9 mouse cellular contexts compared by ENCODE assay signal in the genomic region with DNA sequence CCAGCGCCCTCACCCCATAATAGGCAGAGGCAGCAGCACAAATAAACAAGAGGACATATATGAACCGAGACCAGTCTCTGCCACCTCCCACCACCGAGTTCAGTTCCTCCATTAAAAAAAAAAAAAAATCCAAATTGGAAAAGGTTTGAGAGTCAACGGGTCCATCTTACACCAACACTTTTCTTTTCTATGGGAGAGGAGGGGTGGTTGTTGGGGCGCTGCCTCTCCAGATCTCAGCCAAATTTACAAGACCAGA. TPM values are rescaled to one million over a fixed set of nuclear protein-coding genes. Genes with fewer than 3 reads are reported as not detected.
DNase-seq lines count a peak whose midpoint lies in the region; ATAC-seq and TF ChIP-seq lines count a peak whose summit lies in the region.
"Had no signal": no experiment of that assay in that cellular context is flagged by ENCODE, and none has a peak within 500 bp of the region (broad histone marks: within the 10 kb centered on the region; RNA-seq: fewer than 3 reads in every experiment).

No protein-coding gene starts in this region.

- ATAC-seq in embryonic facial prominence, embryonic 13.5 days (ENCODE audit: insufficient number of reproducible peaks, insufficient read depth, low FRiP score, low TSS enrichment, low read depth), result no peak
- no peak; the same call in 1 of the 2 replicates for ATAC-seq in intestine, embryonic 14.5 days (replicated peaks; ENCODE audit: low FRiP score, low TSS enrichment, low read depth)
- ATAC-seq in neural tube, embryonic 12.5 days (ENCODE audit: low FRiP score, low read depth), result no peak; the same call in 1 of the 2 replicates

- peak overlapping the region; percentile 88 for H3K4me2 ChIP-seq in embryonic facial prominence, embryonic 13.5 days
- H3K4me2 ChIP-seq in intestine, embryonic 14.5 days (ENCODE audit: low read length), result peak overlapping the region; percentile 91
- H3K4me2 ChIP-seq in neural tube, embryonic 12.5 days (replicated peaks), result peak overlapping the region; percentile 62

- no peak for TF ChIP-seq CTCF in liver, adult 2 months (IDR thresholded peaks at IDR 0.05; ENCODE audit: low read depth, low read length)

- peak overlapping the region; percentile 96 for H3K27ac ChIP-seq in liver, adult 2 months (replicated peaks; ENCODE audit: insufficient read depth, low read depth, low read length)
- peak overlapping the region; percentile 100 for H3K27ac ChIP-seq in embryonic facial prominence, embryonic 13.5 days
- H3K27ac ChIP-seq in intestine, embryonic 14.5 days (ENCODE audit: low read depth), result peak overlapping the region; percentile 100
- H3K27ac ChIP-seq in neural tube, embryonic 12.5 days, result peak overlapping the region; percentile 92

- H3K4me3 ChIP-seq in liver, adult 2 months (ENCODE audit: insufficient read depth, low read depth, low read length), result peak overlapping the region; percentile 78
- H3K4me3 ChIP-seq in embryonic facial prominence, embryonic 13.5 days, result peak overlapping the region; percentile 51
- H3K4me3 ChIP-seq in intestine, embryonic 14.5 days (ENCODE audit: low read depth, low read length), result peak overlapping the region; percentile 40
- H3K4me3 ChIP-seq in neural tube, embryonic 12.5 days, result peak overlapping the region; percentile 35

- no peaks in the 10 kb centered on the region for H3K9me3 ChIP-seq in embryonic facial prominence, embryonic 13.5 days
- H3K9me3 ChIP-seq in intestine, embryonic 14.5 days (ENCODE audit: control insufficient read depth, low read length), result no peaks in the 10 kb centered on the region
- H3K9me3 ChIP-seq in neural tube, embryonic 12.5 days, result no peaks in the 10 kb centered on the region

- peaks cover 8% of the 10 kb centered on the region; the same call in 1 of the 2 replicates for H3K4me1 ChIP-seq in liver, adult 2 months (ENCODE audit: control insufficient read depth, insufficient read depth, low read length)
- peaks cover 37% of the 10 kb centered on the region for H3K4me1 ChIP-seq in embryonic facial prominence, embryonic 13.5 days
- H3K4me1 ChIP-seq in intestine, embryonic 14.5 days (replicated peaks; ENCODE audit: control insufficient read depth, insufficient read depth, low read length), result peaks cover 41% of the 10 kb centered on the region
- peaks cover 54% of the 10 kb centered on the region for H3K4me1 ChIP-seq in neural tube, embryonic 12.5 days

- H3K36me3 ChIP-seq in liver, adult 2 months (ENCODE audit: control insufficient read depth, insufficient read depth, low read length), result no peaks in the 10 kb centered on the region
- H3K36me3 ChIP-seq in embryonic facial prominence, embryonic 13.5 days, result no peaks in the 10 kb centered on the region
- no peaks in the 10 kb centered on the region for H3K36me3 ChIP-seq in intestine, embryonic 14.5 days (ENCODE audit: control insufficient read depth, insufficient read depth, low read length)
- H3K36me3 ChIP-seq in neural tube, embryonic 12.5 days, result no peaks in the 10 kb centered on the region

- DNase-seq in liver, adult 2 months (ENCODE audit: extremely low read depth, low read depth, low spot score), result no peak
- no peak for DNase-seq in liver
- peak; percentile 83 for DNase-seq in intestine, embryonic 14.5 days (ENCODE audit: low spot score)
- DNase-seq in urinary bladder, adult 18-20 months (ENCODE audit: low spot score in 2 of 2), result no peak
- DNase-seq in kidney, adult 11 months, result no peak
- DNase-seq in urinary bladder, adult 2 months (ENCODE audit: low spot score), result no peak

- 0% methylated on average over 5 of the region's 5 CpGs for WGBS in liver, adult 2 months
- WGBS in embryonic facial prominence, embryonic 13.5 days, result under 1% methylated on average over 5 of the region's 5 CpGs
- WGBS in intestine, embryonic 14.5 days, result 0% methylated on average over 5 of the region's 5 CpGs
- 2% methylated on average over 5 of the region's 5 CpGs for WGBS in neural tube, embryonic 12.5 days

- H3K27me3 ChIP-seq in liver, adult 2 months (ENCODE audit: control insufficient read depth, insufficient read depth, low read length), result no peaks in the 10 kb centered on the region
- H3K27me3 ChIP-seq in embryonic facial prominence, embryonic 13.5 days, result no peaks in the 10 kb centered on the region
- no peaks in the 10 kb centered on the region for H3K27me3 ChIP-seq in intestine, embryonic 14.5 days (replicated peaks; ENCODE audit: control insufficient read depth, insufficient read depth, low read length)
- H3K27me3 ChIP-seq in neural tube, embryonic 12.5 days (replicated peaks), result no peaks in the 10 kb centered on the region

- peak overlapping the region; percentile 92 for H3K9ac ChIP-seq in liver, adult 2 months (ENCODE audit: low read depth, low read length)
- peak overlapping the region; percentile 93 for H3K9ac ChIP-seq in embryonic facial prominence, embryonic 13.5 days
- H3K9ac ChIP-seq in intestine, embryonic 14.5 days (ENCODE audit: low read length), result peak overlapping the region; percentile 96
- H3K9ac ChIP-seq in neural tube, embryonic 12.5 days, result peak overlapping the region; percentile 87

- TF ChIP-seq POLR2A in liver, adult 2 months (IDR thresholded peaks at IDR 0.05; ENCODE audit: extremely low read depth, insufficient read depth, low read length), result no peak

- H3K79me2 ChIP-seq in liver, adult 2 months (ENCODE audit: control insufficient read depth, insufficient read depth, low read length), result no peaks in the 10 kb centered on the region

RNA-seq across cellular contexts. Expression of gene Tex44, which starts 15.5 kb away (rescaled TPM):
- total RNA-seq in liver, adult 2 months (2014; rRNA removed), result not detected in 2 replicates
- polyA plus RNA-seq in liver, adult 2 months (2012; rRNA removed), result not detected in 2 replicates
- polyA plus RNA-seq in embryonic facial prominence, embryonic 13.5 days (2015; fragmentation: Nextera tagmentation; extraction: Ambion mirVana), result not detected in 2 replicates
- not detected in 2 replicates for polyA plus RNA-seq in intestine, embryonic 14.5 days (2014; fragmentation: Nextera tagmentation; extraction: Ambion mirVana)
- polyA plus RNA-seq in neural tube, embryonic 12.5 days (2016; fragmentation: Nextera tagmentation; extraction: Ambion mirVana), result not detected in 2 replicates
- not detected in 2 replicates for polyA plus RNA-seq in urinary bladder, adult 2 months (2012; rRNA removed)
- polyA plus RNA-seq: large intestine, adult 2 months had no signal

RNA-seq across cellular contexts. Expression of gene Nmur1, which starts 15.6 kb away (rescaled TPM):
- total RNA-seq in liver, adult 2 months (2014; rRNA removed), result not detected in 2 replicates
- polyA plus RNA-seq in liver, adult 2 months (2012; rRNA removed), result not detected in 2 replicates
- polyA plus RNA-seq in embryonic facial prominence, embryonic 13.5 days (2015; fragmentation: Nextera tagmentation; extraction: Ambion mirVana), result not detected in 2 replicates
- not detected in 2 replicates for polyA plus RNA-seq in intestine, embryonic 14.5 days (2014; fragmentation: Nextera tagmentation; extraction: Ambion mirVana)
- polyA plus RNA-seq in neural tube, embryonic 12.5 days (2016; fragmentation: Nextera tagmentation; extraction: Ambion mirVana), result 0.15 and 0.40 TPM in 2 replicates
- polyA plus RNA-seq in urinary bladder, adult 2 months (2012; rRNA removed), result 0.21 and 0.43 TPM in 2 replicates
